Mouse (Mus musculus): ENCODE measurements at regions not wholly inside any gene's neighbourhood (a gene's known extent, or its start where the extent isn't known, plus 50 kb on each side); places are given as distances from the start of the nearest gene placed in this dataset. TPM values are rescaled to one million over a fixed set of nuclear protein-coding genes. Genes with fewer than 3 reads are reported as not detected.

DNA sequence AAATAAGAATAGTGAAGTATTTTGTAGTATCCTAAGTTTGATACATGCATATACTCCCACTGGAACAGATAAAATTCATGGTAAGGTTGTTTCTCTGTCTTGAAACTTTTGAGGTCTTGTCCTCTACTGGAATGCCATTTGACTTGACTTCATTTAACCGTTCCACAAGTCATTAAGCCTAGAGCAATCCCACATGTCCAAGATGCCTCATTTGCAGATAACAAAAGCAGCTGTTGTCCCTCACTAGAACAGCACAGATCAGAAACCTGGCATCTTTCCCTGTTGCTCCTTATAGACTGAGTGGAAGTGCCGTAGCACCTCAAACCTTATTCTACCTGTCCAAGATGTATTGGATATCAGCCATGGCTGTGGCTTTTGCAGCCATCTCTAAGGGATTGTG lies 422.9 kb upstream of the Ddx18 start:
- 77% methylated on average over 2 of the region's 2 CpGs for WGBS
- no peak overlapping the region for H3K27ac ChIP-seq (ENCODE audit: low read depth, low read length)
- no peaks in the 10 kb centered on the region for H3K4me1 ChIP-seq (ENCODE audit: control insufficient read depth, insufficient read depth, low read length)
- no peak overlapping the region for H3K4me2 ChIP-seq (replicated peaks; ENCODE audit: low read depth, low read length)
- no peak overlapping the region for H3K9ac ChIP-seq (ENCODE audit: low read depth, low read length)
- no peaks in the 10 kb centered on the region for H3K27me3 ChIP-seq (ENCODE audit: control insufficient read depth, insufficient read depth, low read length)
- no peak overlapping the region for H3K4me3 ChIP-seq (ENCODE audit: low read length)
- no peaks in the 10 kb centered on the region for H3K36me3 ChIP-seq (ENCODE audit: control insufficient read depth, insufficient read depth, low read length)
- H3K9me3 ChIP-seq (ENCODE audit: control insufficient read depth, low read length), result no peaks in the 10 kb centered on the region
- ATAC-seq (ENCODE audit: low FRiP score, low TSS enrichment), result no peak

DNA sequence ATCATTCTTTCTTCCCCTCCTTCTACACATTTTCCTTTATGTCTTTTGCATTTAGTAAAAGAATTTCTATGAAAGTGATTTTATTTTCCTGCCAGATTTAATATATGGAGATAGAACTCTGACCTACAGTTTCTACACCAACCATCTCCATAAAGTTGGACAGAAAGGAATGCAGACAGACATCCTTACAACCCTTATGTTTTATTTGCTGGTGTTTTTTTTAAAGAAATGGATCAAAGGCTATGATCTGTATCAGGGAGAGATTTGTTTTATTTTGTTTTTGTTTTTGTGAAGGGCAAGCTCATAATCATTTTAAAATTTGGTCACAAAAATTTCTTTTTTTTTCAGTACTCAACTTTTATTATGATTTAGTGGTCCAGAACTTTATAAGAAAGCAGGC lies 391.2 kb upstream of the Ddx18 start:
- no peak overlapping the region for H3K9ac ChIP-seq (ENCODE audit: low read depth, low read length)

DNA sequence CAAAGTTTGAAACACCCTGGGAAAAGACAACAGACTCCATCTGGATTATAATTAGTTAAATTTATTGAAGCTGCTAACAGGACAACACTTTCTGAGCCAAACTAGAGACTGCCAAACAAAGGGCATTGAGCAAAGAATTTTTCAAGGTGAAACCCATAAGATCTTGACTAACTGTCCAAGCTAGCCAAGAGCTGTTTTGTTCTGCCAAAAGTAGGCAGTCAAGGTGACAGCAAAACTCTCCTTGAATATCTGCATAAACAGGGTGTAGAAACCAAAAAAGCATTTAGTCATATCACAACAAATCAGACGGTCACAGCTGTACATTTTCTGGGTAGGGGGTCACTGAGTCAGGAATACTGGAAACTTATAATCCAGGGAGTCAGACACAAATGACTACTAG lies 368.1 kb upstream of the Ddx18 start:
- no peak overlapping the region for H3K27ac ChIP-seq (ENCODE audit: low read depth, low read length)
- no peak overlapping the region for H3K4me3 ChIP-seq (ENCODE audit: low read length)
- WGBS, result 88% methylated on average over 1 of the region's 1 CpGs
- no peak overlapping the region for H3K9ac ChIP-seq (ENCODE audit: low read depth, low read length)
- H3K27me3 ChIP-seq (ENCODE audit: control insufficient read depth, insufficient read depth, low read length), result no peaks in the 10 kb centered on the region
- no peak overlapping the region for H3K4me2 ChIP-seq (replicated peaks; ENCODE audit: low read depth, low read length)
- H3K9me3 ChIP-seq (ENCODE audit: control insufficient read depth, low read length), result no peaks in the 10 kb centered on the region
- no peaks in the 10 kb centered on the region for H3K4me1 ChIP-seq (ENCODE audit: control insufficient read depth, insufficient read depth, low read length)
- no peaks in the 10 kb centered on the region for H3K36me3 ChIP-seq (ENCODE audit: control insufficient read depth, insufficient read depth, low read length)
- ATAC-seq (ENCODE audit: low FRiP score, low TSS enrichment), result no peak

More for the DNA sequence above, 391.2 kb upstream of the Ddx18 start:
- ATAC-seq (ENCODE audit: low FRiP score, low TSS enrichment), result no peak
- H3K9me3 ChIP-seq (ENCODE audit: control insufficient read depth, low read length), result no peaks in the 10 kb centered on the region
- no peak overlapping the region for H3K4me2 ChIP-seq (replicated peaks; ENCODE audit: low read depth, low read length)
- H3K27me3 ChIP-seq (ENCODE audit: control insufficient read depth, insufficient read depth, low read length), result no peaks in the 10 kb centered on the region
- H3K4me1 ChIP-seq (ENCODE audit: control insufficient read depth, insufficient read depth, low read length), result no peaks in the 10 kb centered on the region
- H3K27ac ChIP-seq (ENCODE audit: low read depth, low read length), result no peak overlapping the region
- H3K4me3 ChIP-seq (ENCODE audit: low read length), result no peak overlapping the region
- H3K36me3 ChIP-seq (ENCODE audit: control insufficient read depth, insufficient read depth, low read length), result no peaks in the 10 kb centered on the region

Small RNA genes lying in the stretch of these regions (microRNA-seq; reads per million reads assigned to microRNA genes)
- gene Gm26472, result not detected
